Mouse (Mus musculus): ENCODE results near the gene Dnajc8. TPM values are rescaled to one million over a fixed set of nuclear protein-coding genes. Genes with fewer than 3 reads are reported as not detected.

Gene Dnajc8
- polyA plus RNA-seq, 1 experiment from 2014 or later, result 149 TPM

DNA sequence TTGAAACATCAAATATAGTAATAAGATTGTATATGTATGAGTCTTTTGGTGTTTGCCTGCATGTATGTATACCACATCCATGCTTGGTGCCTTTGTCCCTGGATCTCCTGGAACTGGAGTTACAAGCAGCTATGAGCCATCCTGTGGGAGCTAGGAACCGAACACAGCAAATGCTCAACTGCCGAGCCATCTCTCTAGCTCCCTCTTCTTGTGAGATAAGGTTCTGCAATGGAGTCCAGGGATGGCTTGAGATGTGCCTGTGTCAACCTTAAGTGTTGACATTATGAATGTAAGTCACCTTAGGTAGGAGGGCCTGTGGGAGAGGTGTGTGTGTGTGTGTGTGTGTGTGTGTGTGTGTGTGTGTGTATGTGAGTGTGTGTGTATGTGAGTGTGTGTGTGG, 8.7 kb upstream of the Dnajc8 start:
- Histone ChIP-seq H3K9ac (replicated peaks; ENCODE audit: low read length) (no peak overlapping the region), H3K4me1 (ENCODE audit: control insufficient read depth, insufficient read depth, low read length) (peaks cover 3% of the 10 kb centered on the region), H3K4me2 (ENCODE audit: low read length) (no peak overlapping the region), H3K4me3 (replicated peaks; ENCODE audit: low read depth, low read length) (no peak overlapping the region), H3K9me3 (ENCODE audit: control insufficient read depth, low read length) (no peaks in the 10 kb centered on the region), H3K27me3 (ENCODE audit: control insufficient read depth, insufficient read depth, low read length) (no peaks in the 10 kb centered on the region), H3K27ac (replicated peaks; ENCODE audit: low read depth, low read length) (no peak overlapping the region), H3K36me3 (ENCODE audit: control insufficient read depth, insufficient read depth, low read length) (peaks cover 17% of the 10 kb centered on the region)
- WGBS, result 55% methylated on average over 2 of the region's 2 CpGs
- DNase-seq (no peak), ATAC-seq (ENCODE audit: low FRiP score, low TSS enrichment) (no peak)

DNA sequence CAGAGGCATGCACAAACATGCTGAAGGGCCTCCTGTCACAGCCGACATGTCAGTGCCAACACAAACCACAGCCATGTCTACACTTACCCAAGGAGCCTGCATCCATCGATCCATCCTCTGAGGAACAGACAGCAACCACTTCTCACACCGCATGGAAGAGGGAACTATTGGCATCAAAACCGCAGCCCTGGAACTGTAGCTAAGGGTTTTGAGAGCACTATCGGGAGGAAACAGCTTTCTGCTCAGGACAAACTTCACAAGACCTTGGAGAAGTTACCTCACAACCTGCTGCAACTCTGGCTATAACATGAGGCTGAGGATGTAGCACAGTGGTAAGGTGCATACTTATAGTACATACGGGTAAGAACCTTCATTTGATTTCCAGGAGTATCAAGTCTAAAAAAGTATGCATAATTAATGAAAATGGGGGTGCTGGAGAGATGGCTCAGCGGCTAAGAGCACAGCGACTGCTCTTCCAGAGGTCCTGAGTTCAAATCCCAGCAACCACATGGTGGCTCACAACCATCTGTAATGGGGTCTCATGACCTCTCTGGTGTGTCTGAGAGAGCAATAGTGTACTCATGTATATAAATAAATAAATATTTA, 7.3 kb upstream of the Dnajc8 start:
- Histone ChIP-seq H3K9me3 (ENCODE audit: control insufficient read depth, low read length) (no peaks in the 10 kb centered on the region), H3K9ac (replicated peaks; ENCODE audit: low read length) (no peak overlapping the region), H3K4me2 (ENCODE audit: low read length) (no peak overlapping the region), H3K27me3 (ENCODE audit: control insufficient read depth, insufficient read depth, low read length) (no peaks in the 10 kb centered on the region), H3K27ac (replicated peaks; ENCODE audit: low read depth, low read length) (no peak overlapping the region), H3K4me3 (replicated peaks; ENCODE audit: low read depth, low read length) (no peak overlapping the region), H3K36me3 (ENCODE audit: control insufficient read depth, insufficient read depth, low read length) (peaks cover 17% of the 10 kb centered on the region), H3K4me1 (ENCODE audit: control insufficient read depth, insufficient read depth, low read length) (peaks cover 12% of the 10 kb centered on the region)
- 92% methylated on average over 8 of the region's 8 CpGs for WGBS
- no peak for DNase-seq
- no peak for ATAC-seq (ENCODE audit: low FRiP score, low TSS enrichment)

DNA sequence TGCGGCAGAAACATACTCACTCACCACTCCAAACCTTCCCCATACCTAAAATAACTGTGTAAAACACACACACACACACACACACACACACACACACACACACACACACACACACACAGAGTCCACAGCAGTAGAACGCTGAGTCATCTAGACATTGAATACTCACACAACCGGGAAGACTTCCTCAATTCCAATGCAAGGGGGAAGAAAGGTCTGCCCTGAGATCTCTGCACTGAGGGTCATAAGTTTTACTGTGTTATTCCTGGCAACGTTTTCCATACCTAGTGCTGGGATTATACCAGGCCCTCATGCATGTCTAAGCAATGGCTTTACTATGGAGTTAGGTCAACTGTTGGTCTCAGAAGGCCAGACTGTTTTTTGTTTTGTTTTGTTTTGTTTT, 6.0 kb upstream of the Dnajc8 start:
- Histone ChIP-seq H3K4me1 (ENCODE audit: control insufficient read depth, insufficient read depth, low read length) (peaks cover 18% of the 10 kb centered on the region), H3K36me3 (ENCODE audit: control insufficient read depth, insufficient read depth, low read length) (peaks cover 17% of the 10 kb centered on the region), H3K9ac (replicated peaks; ENCODE audit: low read length) (no peak overlapping the region), H3K4me3 (replicated peaks; ENCODE audit: low read depth, low read length) (no peak overlapping the region), H3K27me3 (ENCODE audit: control insufficient read depth, insufficient read depth, low read length) (no peaks in the 10 kb centered on the region), H3K4me2 (ENCODE audit: low read length) (no peak overlapping the region), H3K9me3 (ENCODE audit: control insufficient read depth, low read length) (no peaks in the 10 kb centered on the region), H3K27ac (replicated peaks; ENCODE audit: low read depth, low read length) (no peak overlapping the region)
- ATAC-seq (ENCODE audit: low FRiP score, low TSS enrichment), result no peak
- WGBS, result 96% methylated on average over 4 of the region's 4 CpGs
- no peak for DNase-seq

DNA sequence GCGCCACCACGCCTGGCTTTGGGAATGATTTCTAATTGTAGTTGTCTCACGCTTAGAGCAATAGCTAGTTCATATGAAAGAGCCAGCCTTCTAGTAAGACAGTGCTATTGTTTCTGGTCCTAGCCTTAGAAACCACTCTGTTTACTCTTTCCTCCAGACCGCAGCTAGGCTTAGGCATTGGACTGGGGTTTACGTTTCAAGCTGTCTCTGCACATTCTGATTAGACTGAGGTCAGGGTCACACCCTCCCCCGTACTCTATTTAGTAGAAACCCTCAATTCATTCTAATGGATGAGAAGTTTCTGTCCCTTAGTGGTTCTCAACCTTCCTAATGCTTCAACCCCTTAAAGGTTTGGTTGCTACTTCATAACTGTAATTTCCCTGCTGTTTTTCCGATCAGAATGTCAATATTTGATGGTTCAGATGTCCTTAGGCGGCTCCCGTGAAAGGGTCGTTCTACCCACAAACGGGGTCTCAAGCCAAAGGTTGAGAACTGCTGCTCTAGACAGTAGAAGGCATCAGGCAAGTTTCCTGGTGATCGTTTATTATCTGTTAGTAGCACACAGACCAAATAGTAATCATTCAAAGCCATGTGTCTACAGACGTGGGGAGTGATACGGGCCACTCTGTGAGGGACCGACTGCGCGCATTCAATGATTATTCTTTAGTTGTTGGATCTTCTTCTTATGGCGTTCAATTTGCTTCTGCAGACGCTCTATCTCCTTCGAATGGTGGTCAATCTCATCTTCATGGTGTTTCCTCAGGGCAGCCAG, 5.1 kb upstream of the Dnajc8 start:
- WGBS, result 95% methylated on average over 20 of the region's 20 CpGs
- no peak overlapping the region for H3K9ac ChIP-seq (replicated peaks; ENCODE audit: low read length)
- H3K27ac ChIP-seq (replicated peaks; ENCODE audit: low read depth, low read length), result no peak overlapping the region
- peaks cover 18% of the 10 kb centered on the region for H3K4me1 ChIP-seq (ENCODE audit: control insufficient read depth, insufficient read depth, low read length)
- DNase-seq, result no peak
- no peak for ATAC-seq (ENCODE audit: low FRiP score, low TSS enrichment)
- peaks cover 17% of the 10 kb centered on the region for H3K36me3 ChIP-seq (ENCODE audit: control insufficient read depth, insufficient read depth, low read length)
- no peak overlapping the region for H3K4me3 ChIP-seq (replicated peaks; ENCODE audit: low read depth, low read length)
- H3K4me2 ChIP-seq (ENCODE audit: low read length), result no peak overlapping the region
- H3K9me3 ChIP-seq (ENCODE audit: control insufficient read depth, low read length), result no peaks in the 10 kb centered on the region
- H3K27me3 ChIP-seq (ENCODE audit: control insufficient read depth, insufficient read depth, low read length), result no peaks in the 10 kb centered on the region

DNA sequence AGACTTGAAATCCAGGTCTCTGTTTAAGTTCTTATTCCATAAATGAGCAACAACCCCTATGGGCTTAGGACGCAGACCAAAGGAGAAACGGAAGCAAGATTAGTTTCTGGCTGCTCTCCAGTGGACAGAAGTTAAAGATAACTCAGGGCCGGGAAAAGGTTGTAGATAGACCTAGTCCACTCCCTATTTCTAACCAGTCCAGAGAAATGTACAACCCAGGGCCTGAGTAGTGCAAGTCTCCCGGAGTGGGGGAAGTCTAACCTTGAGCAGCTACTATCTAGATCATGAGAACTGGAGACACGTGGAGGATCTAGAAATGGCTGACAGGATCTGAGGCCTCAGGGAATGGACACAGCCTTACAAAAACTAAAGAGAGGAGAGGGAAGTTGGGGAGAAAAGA, 2.9 kb upstream of the Dnajc8 start:
- WGBS, result 33% methylated on average over 5 of the region's 5 CpGs
- ATAC-seq (ENCODE audit: low FRiP score, low TSS enrichment), result no peak
- H3K4me1 ChIP-seq (ENCODE audit: control insufficient read depth, insufficient read depth, low read length), result peaks cover 30% of the 10 kb centered on the region
- no peaks in the 10 kb centered on the region for H3K9me3 ChIP-seq (ENCODE audit: control insufficient read depth, low read length)
- peaks cover 17% of the 10 kb centered on the region for H3K36me3 ChIP-seq (ENCODE audit: control insufficient read depth, insufficient read depth, low read length)
- H3K27ac ChIP-seq (replicated peaks; ENCODE audit: low read depth, low read length), result peak overlapping the region; percentile 96
- peak overlapping the region; percentile 89 for H3K9ac ChIP-seq (replicated peaks; ENCODE audit: low read length)
- H3K4me2 ChIP-seq (ENCODE audit: low read length), result peak overlapping the region; percentile 71
- H3K27me3 ChIP-seq (ENCODE audit: control insufficient read depth, insufficient read depth, low read length), result no peaks in the 10 kb centered on the region
- DNase-seq, result peak; percentile 37
- peak overlapping the region; percentile 68 for H3K4me3 ChIP-seq (replicated peaks; ENCODE audit: low read depth, low read length)

DNA sequence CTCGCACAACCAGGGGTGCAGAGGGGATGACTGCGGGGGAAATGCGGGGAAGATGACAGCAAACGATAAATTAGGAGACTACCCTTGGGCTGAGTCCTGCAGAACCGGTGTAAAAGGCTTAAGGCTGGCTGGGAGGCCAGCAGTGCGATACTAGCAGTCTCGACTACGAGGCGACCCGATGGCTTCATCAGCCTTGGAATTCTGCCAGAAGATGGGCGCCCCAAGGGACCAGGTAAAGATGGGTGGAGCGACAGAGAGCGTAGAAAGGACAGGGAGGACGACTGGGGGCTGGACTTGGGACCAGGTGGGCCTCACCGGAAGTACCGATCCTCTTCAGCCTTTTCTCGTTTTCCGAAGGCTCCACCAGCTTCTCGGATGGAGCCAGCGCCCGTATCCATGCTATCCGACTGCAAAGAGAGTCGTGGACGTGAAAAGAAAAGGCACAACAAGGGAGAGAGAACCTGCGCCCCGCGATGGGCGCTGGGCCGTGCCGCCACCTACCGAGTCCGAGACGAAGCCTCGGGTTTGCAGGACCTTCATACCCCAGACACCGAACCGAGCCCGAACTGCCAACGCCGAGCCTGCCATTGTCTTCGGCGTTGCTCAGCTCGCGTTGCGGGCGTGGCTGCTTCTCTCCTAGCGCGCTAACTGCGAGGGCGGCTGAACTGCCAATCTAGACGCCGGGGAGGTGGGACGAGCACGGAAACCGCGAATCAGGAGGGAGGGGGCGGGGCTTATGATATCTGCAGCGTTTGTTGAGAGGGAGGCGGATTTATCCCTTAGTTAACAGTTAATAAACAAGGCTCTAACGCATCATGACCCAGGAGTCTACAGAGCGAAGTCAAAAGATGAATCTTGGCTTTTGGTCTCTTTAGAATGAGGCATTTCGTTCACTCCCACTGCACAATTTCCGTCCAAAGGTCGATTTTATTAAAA, 2.1 kb upstream of the Dnajc8 start, which contains the start of gene Atpif1:
Gene Atpif1, minus strand, starts transcription at position 679 of the 936 bp plus-strand sequence.
- H3K9me3 ChIP-seq (ENCODE audit: control insufficient read depth, low read length), result no peaks in the 10 kb centered on the region
- H3K27me3 ChIP-seq (ENCODE audit: control insufficient read depth, insufficient read depth, low read length), result no peaks in the 10 kb centered on the region
- ATAC-seq (ENCODE audit: low FRiP score, low TSS enrichment), result peak; percentile 91
- WGBS, result under 1% methylated on average over 63 of the region's 63 CpGs
- H3K27ac ChIP-seq (replicated peaks; ENCODE audit: low read depth, low read length), result peak within 1 kb of the TSS; percentile 96
- peak within 1 kb of the TSS; percentile 89 for H3K9ac ChIP-seq (replicated peaks; ENCODE audit: low read length)
- H3K4me3 ChIP-seq (replicated peaks; ENCODE audit: low read depth, low read length), result peak within 1 kb of the TSS; percentile 68
- peak; percentile 98 for DNase-seq
- peaks cover 30% of the 10 kb centered on the region for H3K4me1 ChIP-seq (ENCODE audit: control insufficient read depth, insufficient read depth, low read length)
- H3K36me3 ChIP-seq (ENCODE audit: control insufficient read depth, insufficient read depth, low read length), result peaks cover 20% of the 10 kb centered on the region
- peak within 1 kb of the TSS; percentile 71 for H3K4me2 ChIP-seq (ENCODE audit: low read length)

DNA sequence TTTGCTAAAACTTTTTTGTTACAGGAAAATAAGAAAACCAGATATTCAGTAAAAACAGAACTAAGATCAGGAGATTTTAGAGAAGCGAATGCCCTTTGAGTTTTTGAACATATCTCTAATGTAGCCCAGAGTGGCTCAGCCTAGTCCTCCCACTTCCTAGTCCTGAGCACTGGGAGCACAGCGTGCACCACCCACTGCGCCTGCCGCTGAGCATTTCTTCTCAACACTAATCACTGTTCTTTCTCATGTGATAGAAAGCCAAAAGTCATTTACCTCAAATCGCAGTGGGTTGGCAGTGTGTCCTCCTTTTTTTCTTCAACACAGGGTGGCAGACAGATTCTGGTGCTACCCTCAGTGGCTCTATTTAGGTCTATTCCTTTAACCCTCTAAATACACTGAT, 4.1 kb downstream of the Dnajc8 start:
- peaks cover 54% of the 10 kb centered on the region for H3K36me3 ChIP-seq (ENCODE audit: control insufficient read depth, insufficient read depth, low read length)
- H3K9me3 ChIP-seq (ENCODE audit: control insufficient read depth, low read length), result no peaks in the 10 kb centered on the region
- H3K4me2 ChIP-seq (ENCODE audit: low read length), result no peak overlapping the region
- WGBS, result 94% methylated on average over 5 of the region's 5 CpGs
- H3K27ac ChIP-seq (replicated peaks; ENCODE audit: low read depth, low read length), result no peak overlapping the region
- DNase-seq, result no peak
- no peak overlapping the region for H3K9ac ChIP-seq (replicated peaks; ENCODE audit: low read length)
- peaks cover 12% of the 10 kb centered on the region for H3K4me1 ChIP-seq (ENCODE audit: control insufficient read depth, insufficient read depth, low read length)
- H3K27me3 ChIP-seq (ENCODE audit: control insufficient read depth, insufficient read depth, low read length), result no peaks in the 10 kb centered on the region
- no peak overlapping the region for H3K4me3 ChIP-seq (replicated peaks; ENCODE audit: low read depth, low read length)
- no peak for ATAC-seq (ENCODE audit: low FRiP score, low TSS enrichment)

DNA sequence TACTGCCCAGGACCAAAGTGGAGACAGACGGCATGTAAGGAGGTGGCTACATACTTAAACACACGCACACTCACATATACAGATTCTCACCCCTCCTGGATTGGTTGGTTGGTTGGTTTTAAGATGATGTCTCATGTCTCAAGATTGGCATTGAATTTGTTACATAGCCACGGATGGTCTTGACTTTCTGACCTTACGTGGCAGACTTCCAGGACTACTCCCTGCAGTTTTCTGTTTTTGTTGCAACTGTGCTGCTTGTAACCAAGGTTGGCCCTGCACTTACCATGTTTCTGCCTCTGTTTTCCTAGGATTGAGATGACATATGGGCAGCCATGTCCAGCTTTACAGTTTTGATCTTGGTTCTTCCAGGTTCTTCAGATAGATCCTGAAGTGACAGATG, 6.1 kb downstream of the Dnajc8 start:
- H3K4me1 ChIP-seq (ENCODE audit: control insufficient read depth, insufficient read depth, low read length), result peaks cover 9% of the 10 kb centered on the region
- H3K9me3 ChIP-seq (ENCODE audit: control insufficient read depth, low read length), result no peaks in the 10 kb centered on the region
- H3K4me2 ChIP-seq (ENCODE audit: low read length), result no peak overlapping the region
- ATAC-seq (ENCODE audit: low FRiP score, low TSS enrichment) (no peak), DNase-seq (no peak)
- H3K36me3 ChIP-seq (ENCODE audit: control insufficient read depth, insufficient read depth, low read length), result peaks cover 61% of the 10 kb centered on the region
- no peak overlapping the region for H3K27ac ChIP-seq (replicated peaks; ENCODE audit: low read depth, low read length)
- WGBS, result 94% methylated on average over 4 of the region's 4 CpGs
- H3K9ac ChIP-seq (replicated peaks; ENCODE audit: low read length), result no peak overlapping the region
- H3K27me3 ChIP-seq (ENCODE audit: control insufficient read depth, insufficient read depth, low read length), result no peaks in the 10 kb centered on the region
- H3K4me3 ChIP-seq (replicated peaks; ENCODE audit: low read depth, low read length), result no peak overlapping the region
